Mouse (Mus musculus): ENCODE measurements around the gene Fmod.
A peak's percentile ranks its signal among the peaks of the same experiment; 100 is the strongest.

The Fmod gene

GRCm38 (mm10) chr1:134057736-134058135, 20.7 kb downstream of the Fmod start:
- DNase-seq = no peak

- no peak for DNase-seq
These were observed 21.8 kb downstream of the Fmod start for GRCm38 (mm10) chr1:134058870-134059269.

- peak in 1 of 2 experiments; percentile 71 for DNase-seq
These were observed 23.0 kb downstream of the Fmod start for GRCm38 (mm10) chr1:134059739-134060695.

- DNase-seq = peak; percentile 97 to 99
These were observed 24.0 kb downstream of the Fmod start for GRCm38 (mm10) chr1:134060849-134061569.

GRCm38 (mm10) chr1:134061915-134062314, 24.9 kb downstream of the Fmod start:
- no peak for DNase-seq

- DNase-seq = no peak
These were observed 25.5 kb downstream of the Fmod start for GRCm38 (mm10) chr1:134062411-134063085.

GRCm38 (mm10) chr1:134063086-134063772, 26.2 kb downstream of the Fmod start:
- peak; percentile 76 to 82 for DNase-seq

GRCm38 (mm10) chr1:134063773-134064125, 26.7 kb downstream of the Fmod start:
- DNase-seq = peak; percentile 63 to 80

GRCm38 (mm10) chr1:134064296-134064831, 27.3 kb downstream of the Fmod start:
- peak in 1 of 2 experiments; percentile 54 for DNase-seq

GRCm38 (mm10) chr1:134065241-134065809, 28.3 kb downstream of the Fmod start:
- DNase-seq = peak in 1 of 2 experiments; percentile 62

- DNase-seq = no peak
These were observed 29.5 kb downstream of the Fmod start for GRCm38 (mm10) chr1:134066554-134066953.

GRCm38 (mm10) chr1:134067143-134067619, 30.1 kb downstream of the Fmod start:
- peak; percentile 89 to 96 for DNase-seq

- no peak for DNase-seq
These were observed 33.1 kb downstream of the Fmod start for GRCm38 (mm10) chr1:134070099-134070669.

GRCm38 (mm10) chr1:134071411-134072018, 34.5 kb downstream of the Fmod start:
- no peak for DNase-seq

- DNase-seq = no peak
These were observed 36.1 kb downstream of the Fmod start for GRCm38 (mm10) chr1:134073061-134073564.

- DNase-seq = no peak
These were observed 36.6 kb downstream of the Fmod start for GRCm38 (mm10) chr1:134073658-134074057.

GRCm38 (mm10) chr1:134074184-134074583, 37.1 kb downstream of the Fmod start:
- no peak for DNase-seq

GRCm38 (mm10) chr1:134074606-134075005, 37.6 kb downstream of the Fmod start:
- DNase-seq = no peak

GRCm38 (mm10) chr1:134075532-134075931, 38.5 kb downstream of the Fmod start:
- DNase-seq = no peak

GRCm38 (mm10) chr1:134076789-134077188, 39.7 kb downstream of the Fmod start:
- no peak for DNase-seq

All from thymus, adult 18-20 months (tissue).